Mouse (Mus musculus): ENCODE measurements around the gene Psmc5. TPM values are rescaled to one million over a fixed set of nuclear protein-coding genes. Genes with fewer than 3 reads are reported as not detected.

Gene Psmc5
- polyA plus RNA-seq, 1 experiment: 305 TPM

- no peak overlapping the region for H3K4me3 ChIP-seq
- peaks cover 27% of the 10 kb centered on the region for H3K79me2 ChIP-seq (ENCODE audit: control insufficient read depth, insufficient read depth)
- no peak overlapping the region for H3ac ChIP-seq (ENCODE audit: control insufficient read depth, insufficient read length)
- no peak for TF ChIP-seq POLR2AphosphoS2 (IDR thresholded peaks at IDR 0.05; ENCODE audit: insufficient read length, low read depth)
- no peak for TF ChIP-seq MYOG (IDR thresholded peaks at IDR 0.05; ENCODE audit: control insufficient read depth in 1 of 3, insufficient read depth in 1 of 3, insufficient read length in 2 of 3, low read depth in 2 of 3)
- TF ChIP-seq CEBPB (IDR thresholded peaks at IDR 0.05; ENCODE audit: insufficient read depth, poor library complexity, severe bottlenecking): no peak
- no peak for TF ChIP-seq TCF12 (IDR thresholded peaks at IDR 0.05; ENCODE audit: insufficient read depth, poor library complexity, severe bottlenecking)
- TF ChIP-seq MYOD1 (IDR thresholded peaks at IDR 0.05; ENCODE audit: control insufficient read depth in 1 of 3, insufficient read length in 2 of 3, low read depth in 2 of 3): no peak
- no peak for TF ChIP-seq MAX (IDR thresholded peaks at IDR 0.05; ENCODE audit: low read depth)
- TF ChIP-seq E2F4 (IDR thresholded peaks at IDR 0.05; ENCODE audit: insufficient read depth): no peak
- no peak for TF ChIP-seq TCF3 (IDR thresholded peaks at IDR 0.05; ENCODE audit: insufficient read length, low read depth)
- H3K36me3 ChIP-seq (ENCODE audit: control insufficient read depth, insufficient read depth): no peaks in the 10 kb centered on the region
- no peak overlapping the region for H3K4me2 ChIP-seq (ENCODE audit: low read depth)
- no peaks in the 10 kb centered on the region for H3K27me3 ChIP-seq (ENCODE audit: control insufficient read depth, insufficient read depth, insufficient read length)
Observed at GRCm38 (mm10) chr11:106274374-106274773, 18.4 kb downstream of the Psmc5 start.

GRCm38 (mm10) chr11:106274971-106275411, 19.0 kb downstream of the Psmc5 start:
- peaks cover 23% of the 10 kb centered on the region for H3K79me2 ChIP-seq (ENCODE audit: control insufficient read depth, insufficient read depth)
- TF ChIP-seq E2F4 (IDR thresholded peaks at IDR 0.05; ENCODE audit: insufficient read depth) (no peak), POLR2A (IDR thresholded peaks at IDR 0.05; ENCODE audit: insufficient read length, low read depth) (no peak), CEBPB (IDR thresholded peaks at IDR 0.05; ENCODE audit: insufficient read depth, poor library complexity, severe bottlenecking) (no peak)
- no peak overlapping the region for H3ac ChIP-seq (ENCODE audit: control insufficient read depth, insufficient read length)
- no peaks in the 10 kb centered on the region for H3K27me3 ChIP-seq (ENCODE audit: control insufficient read depth, insufficient read depth, insufficient read length)
- no peak overlapping the region for H3K4me2 ChIP-seq (ENCODE audit: low read depth)
- no peak overlapping the region for H3K4me3 ChIP-seq
- H3K36me3 ChIP-seq (ENCODE audit: control insufficient read depth, insufficient read depth): no peaks in the 10 kb centered on the region

GRCm38 (mm10) chr11:106276454-106276853, 20.5 kb downstream of the Psmc5 start, which contains the start of gene Tcam1:
Gene Tcam1 (plus strand): TSS chr11:106276672.
- peaks cover 8% of the 10 kb centered on the region for H3K79me2 ChIP-seq (ENCODE audit: control insufficient read depth, insufficient read depth)
- no peak within 1 kb of the TSS for H3K4me3 ChIP-seq
- no peaks in the 10 kb centered on the region for H3K36me3 ChIP-seq (ENCODE audit: control insufficient read depth, insufficient read depth)
- TF ChIP-seq POLR2AphosphoS2 (IDR thresholded peaks at IDR 0.05; ENCODE audit: insufficient read length, low read depth) (peak; percentile 34), USF1 (IDR thresholded peaks at IDR 0.05; ENCODE audit: low read depth) (no peak), MYOD1 (IDR thresholded peaks at IDR 0.05; ENCODE audit: control insufficient read depth in 1 of 3, insufficient read length in 2 of 3, low read depth in 2 of 3) (peak in 1 of 3 experiments; percentile 47)
- H3K27me3 ChIP-seq (ENCODE audit: control insufficient read depth, insufficient read depth, insufficient read length): no peaks in the 10 kb centered on the region
- H3K4me2 ChIP-seq (ENCODE audit: low read depth): peak within 1 kb of the TSS; percentile 60
- no peak within 1 kb of the TSS for H3ac ChIP-seq (ENCODE audit: control insufficient read depth, insufficient read length)

GRCm38 (mm10) chr11:106282452-106282851, 26.5 kb downstream of the Psmc5 start:
- TF ChIP-seq REST (IDR thresholded peaks at IDR 0.05; ENCODE audit: insufficient read depth, insufficient read length) (no peak), CEBPB (IDR thresholded peaks at IDR 0.05; ENCODE audit: insufficient read depth, poor library complexity, severe bottlenecking) (peak; percentile 35; the same call in 1 of the 2 replicates)
- Histone ChIP-seq H3K4me2 (ENCODE audit: low read depth) (no peak overlapping the region), H3K79me2 (ENCODE audit: control insufficient read depth, insufficient read depth) (no peaks in the 10 kb centered on the region), H3K36me3 (ENCODE audit: control insufficient read depth, insufficient read depth) (no peaks in the 10 kb centered on the region), H3K27me3 (ENCODE audit: control insufficient read depth, insufficient read depth, insufficient read length) (no peaks in the 10 kb centered on the region), H3ac (ENCODE audit: control insufficient read depth, insufficient read length) (no peak overlapping the region), H3K4me3 (no peak overlapping the region)

DNA sequence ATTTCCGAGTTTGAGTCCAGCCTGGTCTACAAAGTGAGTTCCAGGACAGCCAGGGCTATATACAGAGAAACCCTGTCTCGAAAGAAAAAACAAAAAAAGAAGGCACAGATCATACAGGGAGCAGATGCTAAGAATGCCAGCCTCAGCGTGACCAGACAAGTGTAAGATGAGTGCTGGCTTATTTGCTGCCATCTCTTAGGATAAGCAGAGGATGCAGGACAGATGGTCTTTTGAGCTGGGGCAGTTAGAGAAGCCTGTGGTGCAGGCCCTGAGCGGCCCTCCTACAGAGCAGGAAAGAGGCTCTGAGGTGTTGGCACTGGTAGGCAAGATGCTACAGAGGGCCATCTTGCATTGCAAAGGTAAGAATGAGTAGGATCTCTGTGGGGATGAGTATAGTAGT, 27.4 kb downstream of the Psmc5 start:
- H3ac ChIP-seq (ENCODE audit: control insufficient read depth, insufficient read length): no peak overlapping the region
- no peaks in the 10 kb centered on the region for H3K79me2 ChIP-seq (ENCODE audit: control insufficient read depth, insufficient read depth)
- H3K4me2 ChIP-seq (ENCODE audit: low read depth): no peak overlapping the region
- no peaks in the 10 kb centered on the region for H3K27me3 ChIP-seq (ENCODE audit: control insufficient read depth, insufficient read depth, insufficient read length)
- TF ChIP-seq REST (IDR thresholded peaks at IDR 0.05; ENCODE audit: insufficient read depth, insufficient read length): no peak
- no peak for TF ChIP-seq MYOG (IDR thresholded peaks at IDR 0.05; ENCODE audit: control insufficient read depth in 1 of 3, insufficient read depth in 1 of 3, insufficient read length in 2 of 3, low read depth in 2 of 3)
- no peak for TF ChIP-seq MYOD1 (IDR thresholded peaks at IDR 0.05; ENCODE audit: control insufficient read depth in 1 of 3, insufficient read length in 2 of 3, low read depth in 2 of 3)
- TF ChIP-seq CEBPB (IDR thresholded peaks at IDR 0.05; ENCODE audit: insufficient read depth, poor library complexity, severe bottlenecking): no peak
- TF ChIP-seq TCF3 (IDR thresholded peaks at IDR 0.05; ENCODE audit: insufficient read length, low read depth): no peak
- no peak for TF ChIP-seq POLR2AphosphoS2 (IDR thresholded peaks at IDR 0.05; ENCODE audit: insufficient read length, low read depth)
- no peak for TF ChIP-seq SRF (IDR thresholded peaks at IDR 0.05; ENCODE audit: control insufficient read depth, insufficient read length, low read depth)
- TF ChIP-seq POLR2A (IDR thresholded peaks at IDR 0.05; ENCODE audit: insufficient read length, low read depth): no peak
- TF ChIP-seq E2F4 (IDR thresholded peaks at IDR 0.05; ENCODE audit: insufficient read depth): no peak
- no peak for TF ChIP-seq MAX (IDR thresholded peaks at IDR 0.05; ENCODE audit: low read depth)
- TF ChIP-seq USF1 (IDR thresholded peaks at IDR 0.05; ENCODE audit: low read depth): no peak
- TF ChIP-seq TCF12 (IDR thresholded peaks at IDR 0.05; ENCODE audit: insufficient read depth, poor library complexity, severe bottlenecking): no peak
- H3K36me3 ChIP-seq (ENCODE audit: control insufficient read depth, insufficient read depth): no peaks in the 10 kb centered on the region
- no peak overlapping the region for H3K4me3 ChIP-seq

GRCm38 (mm10) chr11:106284126-106284525, 28.2 kb downstream of the Psmc5 start:
- no peaks in the 10 kb centered on the region for H3K79me2 ChIP-seq (ENCODE audit: control insufficient read depth, insufficient read depth)
- no peak overlapping the region for H3K4me3 ChIP-seq
- no peak for TF ChIP-seq MYOD1 (IDR thresholded peaks at IDR 0.05; ENCODE audit: control insufficient read depth in 1 of 3, insufficient read length in 2 of 3, low read depth in 2 of 3)
- no peak for TF ChIP-seq POLR2A (IDR thresholded peaks at IDR 0.05; ENCODE audit: insufficient read length, low read depth)
- no peak for TF ChIP-seq REST (IDR thresholded peaks at IDR 0.05; ENCODE audit: insufficient read depth, insufficient read length)
- H3K36me3 ChIP-seq (ENCODE audit: control insufficient read depth, insufficient read depth): no peaks in the 10 kb centered on the region
- no peak overlapping the region for H3K4me2 ChIP-seq (ENCODE audit: low read depth)
- no peaks in the 10 kb centered on the region for H3K27me3 ChIP-seq (ENCODE audit: control insufficient read depth, insufficient read depth, insufficient read length)
- H3ac ChIP-seq (ENCODE audit: control insufficient read depth, insufficient read length): no peak overlapping the region
